Mouse (Mus musculus) telencephalon, adult 2 months (tissue): ENCODE data around the gene Gm12845.
"Not testable (repeated sequence)": the region's sequence is repeated elsewhere in the genome, so short reads cannot be mapped to it uniquely, and the experiment has no call there.

ENCODE experiments used
- DNase-seq: peaks from one replicate; pipeline ENCODE4 v3.0.0-alpha.2; 2011; ENCODE audit warnings: low read depth, low spot score

Gm12845 gene

GRCm38 (mm10) chr4:117724112-117724511 lies at the start of gene Gm12845:
Gm12845 (plus strand) TSS chr4:117724412.
- DNase-seq: no peak

- peak; percentile 24 for DNase-seq
These were observed 47.3 kb upstream of the Gm12845 start for GRCm38 (mm10) chr4:117676903-117677302.

GRCm38 (mm10) chr4:117680963-117681362 lies 43.2 kb upstream of the Gm12845 start:
- DNase-seq: no peak

- DNase-seq: peak; percentile 82
These were observed 42.2 kb upstream of the Gm12845 start, which contains the start of gene Dmap1 for GRCm38 (mm10) chr4:117681931-117682461. Dmap1 (minus strand) TSS chr4:117682273.

GRCm38 (mm10) chr4:117682463-117682862 lies 41.7 kb upstream of the Gm12845 start:
- no peak for DNase-seq

GRCm38 (mm10) chr4:117683048-117683768 lies 41.0 kb upstream of the Gm12845 start:
- no peak for DNase-seq

- no peak for DNase-seq
These were observed 37.9 kb upstream of the Gm12845 start for GRCm38 (mm10) chr4:117686354-117686753.

GRCm38 (mm10) chr4:117705361-117705760 lies 18.9 kb upstream of the Gm12845 start:
- DNase-seq: peak; percentile 22

- no peak for DNase-seq
These were observed 15.2 kb upstream of the Gm12845 start for GRCm38 (mm10) chr4:117708780-117709550.

GRCm38 (mm10) chr4:117712314-117712713 lies 11.9 kb upstream of the Gm12845 start:
- DNase-seq: no peak

GRCm38 (mm10) chr4:117713303-117714098 lies 10.7 kb upstream of the Gm12845 start:
- DNase-seq: no peak

GRCm38 (mm10) chr4:117731926-117732325 lies 7.7 kb downstream of the Gm12845 start:
- DNase-seq: no peak

GRCm38 (mm10) chr4:117737559-117737958 lies 13.3 kb downstream of the Gm12845 start:
- no peak for DNase-seq

GRCm38 (mm10) chr4:117752469-117752868 lies 28.3 kb downstream of the Gm12845 start:
- not testable (repeated sequence) for DNase-seq

GRCm38 (mm10) chr4:117760151-117760550 lies 35.9 kb downstream of the Gm12845 start:
- DNase-seq: no peak

GRCm38 (mm10) chr4:117765416-117765815 lies 41.2 kb downstream of the Gm12845 start, which contains the start of gene Klf17:
Klf17 (minus strand) TSS chr4:117765648.
- DNase-seq: no peak

- peak; percentile 34 for DNase-seq
These were observed 46.7 kb downstream of the Gm12845 start for GRCm38 (mm10) chr4:117770935-117771334.

- DNase-seq: no peak
These were observed 48.7 kb downstream of the Gm12845 start for GRCm38 (mm10) chr4:117772960-117773359.
